Mouse (Mus musculus) heart, postnatal 4 days (tissue): Measurements from ENCODE around the gene Nsd1. TPM values are rescaled to one million over a fixed set of nuclear protein-coding genes. Genes with fewer than 3 reads are reported as not detected.

ENCODE experiments used
- DNase-seq: peaks from one replicate; pipeline ENCODE4 v3.0.0; 2021
- total RNA-seq, 2 experiments: library from RNA; stranded (reverse); gene quantifications; 2 replicates each; pipeline ENCODE4 v1.2.3; 2021

Nsd1 gene
- total RNA-seq, 2 experiments from 2014 or later: 107 to 108 TPM

DNA sequence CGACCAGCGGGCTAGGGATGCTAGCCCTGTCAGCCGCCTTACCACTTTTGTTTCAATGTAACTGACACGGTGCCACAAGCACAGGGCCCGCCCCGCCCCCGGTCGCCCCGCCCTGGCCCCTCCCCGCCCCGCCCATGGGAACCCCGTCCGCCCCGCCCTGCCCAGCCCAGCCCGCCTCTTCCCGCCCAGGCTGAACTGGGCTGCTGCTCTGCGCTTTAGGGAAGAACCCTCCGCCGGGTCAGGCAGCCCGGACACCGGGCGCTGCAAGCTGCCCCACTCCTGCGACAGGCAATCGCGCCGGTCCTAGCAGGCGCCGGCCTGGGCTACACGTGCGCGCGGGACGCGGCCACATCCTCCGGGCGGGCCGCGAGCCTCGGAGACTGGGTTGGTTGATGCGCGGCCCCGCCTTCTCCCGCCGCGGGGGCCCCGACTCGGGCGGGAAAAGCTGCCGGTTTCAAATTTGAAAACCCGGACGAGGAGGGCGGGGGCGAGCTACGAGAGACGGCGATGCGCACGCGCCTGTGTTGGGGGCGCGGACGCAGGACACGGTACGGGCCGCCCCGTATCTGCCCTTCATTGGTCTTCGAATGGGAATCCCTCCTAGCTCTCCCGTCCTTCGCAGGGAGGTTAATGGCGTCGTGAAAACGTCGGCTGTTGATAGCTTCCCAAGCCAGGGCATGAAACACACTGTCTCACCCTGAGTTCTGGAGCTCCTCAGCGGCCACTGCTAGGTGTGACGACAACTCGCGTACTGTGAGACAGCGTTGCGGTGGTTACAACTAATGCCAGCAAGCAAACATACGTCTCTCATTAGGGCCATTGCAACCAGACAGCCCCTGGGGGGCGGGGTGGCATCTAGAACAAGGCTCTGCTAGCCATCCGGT is 120.3 kb downstream of the Nsd1 start, which contains the start of gene Mxd3:
Mxd3 (minus strand) TSS at position 141 of the 884 bp plus-strand sequence.
- peak; percentile 88 for DNase-seq

DNA sequence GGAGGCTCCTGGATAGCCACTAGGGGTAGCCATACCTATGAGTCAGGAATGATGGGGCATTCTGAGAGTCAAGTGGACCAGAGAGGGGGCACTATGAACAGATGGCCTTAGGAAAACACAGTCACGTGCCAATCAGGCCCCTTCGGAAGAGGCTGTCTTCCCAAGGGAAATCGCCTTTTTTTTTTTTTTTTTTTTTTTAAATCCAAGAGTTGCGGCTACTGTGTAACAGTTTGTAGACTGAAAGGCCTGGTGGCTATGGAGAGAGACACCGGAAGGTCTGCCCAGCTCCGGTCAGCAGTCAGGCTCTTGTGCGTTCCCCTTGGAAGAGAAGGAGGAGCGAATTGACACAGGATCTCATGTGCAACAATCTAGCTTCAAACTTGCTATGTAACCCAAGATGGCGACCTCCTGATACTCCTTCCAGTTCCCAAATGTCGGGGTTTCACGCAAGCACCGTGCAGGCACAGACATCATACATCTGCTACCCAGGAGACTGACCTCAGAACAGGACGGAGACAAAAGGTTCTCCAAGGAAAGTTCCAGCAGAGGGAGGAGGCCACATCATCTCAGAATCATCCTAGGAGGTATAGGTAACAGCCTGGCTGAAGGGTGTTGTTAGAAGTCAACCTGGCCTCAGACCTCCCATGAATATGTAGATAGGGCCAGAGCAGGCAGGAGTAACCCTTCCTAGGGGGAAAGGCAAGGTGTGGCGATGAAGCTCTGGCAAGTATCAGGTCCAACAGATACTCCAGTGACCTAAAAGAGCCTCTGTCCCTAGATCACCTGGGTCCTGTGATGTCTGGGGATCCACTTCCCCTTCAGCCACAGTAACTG is 121.2 kb downstream of the Nsd1 start:
- no peak for DNase-seq

GRCm38 (mm10) chr13:55332331-55332730 is 122.7 kb downstream of the Nsd1 start:
- DNase-seq: no peak

DNA sequence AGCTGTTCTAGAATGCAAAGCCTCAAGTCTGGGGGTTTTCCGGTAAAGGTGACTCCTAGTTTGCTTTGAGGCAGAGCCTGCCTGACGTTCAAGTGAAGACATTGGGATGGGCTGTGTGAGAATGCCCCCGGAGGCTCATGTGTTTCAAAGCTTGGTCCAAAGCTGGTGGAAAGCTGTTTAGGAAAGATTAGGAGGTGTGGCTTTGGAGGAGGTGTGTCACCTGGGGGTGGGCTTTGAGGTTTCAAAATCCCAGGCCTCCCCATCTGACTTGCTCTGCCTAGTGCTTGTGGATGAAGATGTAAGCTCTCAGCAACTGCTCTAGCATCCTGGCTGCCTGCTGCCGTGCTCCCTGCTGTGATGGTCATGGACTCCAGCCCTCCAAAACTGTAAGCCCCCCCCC is 126.1 kb downstream of the Nsd1 start:
- no peak for DNase-seq

GRCm38 (mm10) chr13:55337341-55337975 is 127.9 kb downstream of the Nsd1 start:
- no peak for DNase-seq

- DNase-seq: no peak
Observed at GRCm38 (mm10) chr13:55338131-55339054, 128.8 kb downstream of the Nsd1 start.

DNA sequence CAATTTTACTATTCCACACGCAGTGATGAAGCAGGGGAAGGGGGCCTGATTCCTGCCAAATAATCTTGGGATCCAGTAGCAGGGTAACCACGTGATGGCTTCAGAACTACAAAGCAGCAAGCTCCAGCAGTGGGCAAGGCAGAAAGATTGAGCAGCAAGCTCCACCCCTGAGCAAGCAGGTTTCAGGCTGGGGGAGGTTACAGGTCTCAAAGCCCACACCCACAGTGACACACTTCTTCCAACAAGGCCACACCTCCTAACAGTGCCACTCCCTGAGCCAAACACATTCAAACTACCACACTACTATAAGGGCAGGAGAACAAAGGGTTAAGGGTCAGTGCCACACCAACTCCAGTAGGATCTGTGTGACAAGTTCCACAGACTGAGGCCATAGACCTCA is 129.7 kb downstream of the Nsd1 start:
- no peak for DNase-seq

DNA sequence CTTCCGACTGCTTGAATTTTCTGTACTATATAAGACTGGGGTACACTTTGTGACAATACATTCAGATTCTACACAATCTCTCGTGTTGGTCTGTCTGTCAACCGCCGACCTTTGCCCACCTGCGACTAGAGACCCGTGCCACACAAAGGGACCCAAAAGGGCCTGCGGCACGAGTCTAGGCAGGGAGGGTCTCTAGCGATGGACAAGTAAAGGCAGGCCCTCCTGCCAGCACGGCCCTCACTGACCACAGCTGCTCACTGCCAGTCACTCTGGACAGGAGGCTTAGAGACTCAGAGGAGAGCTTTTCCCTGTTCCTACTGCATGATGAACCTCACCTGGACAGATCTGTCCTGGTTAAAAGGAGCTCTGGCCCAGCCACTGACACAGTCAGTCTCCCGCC is 132.9 kb downstream of the Nsd1 start:
- DNase-seq: no peak

DNA sequence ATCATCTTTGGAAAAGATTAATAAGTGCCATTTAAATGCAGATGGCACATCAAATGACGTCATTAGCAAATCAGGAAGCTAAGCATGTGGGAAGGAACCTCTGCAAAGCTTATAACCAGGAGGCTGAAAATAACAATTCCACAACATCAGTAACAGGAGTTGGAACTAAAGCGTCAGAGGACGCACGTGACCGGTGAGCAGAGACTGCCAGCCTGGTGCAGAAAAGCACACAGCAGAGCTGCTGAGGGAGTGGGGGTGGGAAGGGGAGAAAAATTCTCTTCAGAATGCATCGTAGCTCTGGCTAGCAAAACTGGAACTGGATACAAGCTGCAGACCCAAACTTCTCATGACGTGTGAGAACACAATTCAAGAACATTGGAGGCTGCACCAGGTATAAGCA is 134.7 kb downstream of the Nsd1 start:
- no peak for DNase-seq

DNA sequence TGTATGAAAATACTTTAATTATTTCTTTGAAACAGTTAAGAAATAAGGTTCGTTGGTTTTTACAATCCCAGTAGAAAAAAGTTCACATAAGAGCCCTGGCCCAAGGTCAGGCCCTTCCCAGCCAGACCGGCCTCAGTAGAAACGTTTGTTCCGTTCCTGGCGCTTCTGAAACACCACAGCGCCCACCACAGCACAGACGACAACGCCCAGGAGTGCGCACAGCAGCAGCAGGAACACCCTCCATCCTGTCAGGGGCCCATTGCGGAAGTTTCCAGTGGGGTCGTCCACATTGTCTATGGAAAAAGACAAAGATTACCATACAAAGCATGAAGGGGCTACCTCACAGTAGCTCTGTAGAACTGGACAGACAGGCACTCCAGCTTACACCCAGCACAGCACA is 137.2 kb downstream of the Nsd1 start:
- DNase-seq: no peak

- DNase-seq: no peak
Observed at GRCm38 (mm10) chr13:55361145-55361544, 151.6 kb downstream of the Nsd1 start.

- no peak for DNase-seq
Observed at GRCm38 (mm10) chr13:55361974-55362452, 152.4 kb downstream of the Nsd1 start.

GRCm38 (mm10) chr13:55362453-55363060 is 153.0 kb downstream of the Nsd1 start, which contains the start of gene Lman2:
TSS of gene Lman2 (minus strand) at chr13:55362783.
- DNase-seq: peak; percentile 96

Other genes with a start within 250 kb of the Nsd1 start
- under 1 TPM; 0.74 to 0.98 TPM for gene Hk3, start 188.4 kb upstream of the Nsd1 start, total RNA-seq
- 10 to 100 TPM; 28.9 to 30.9 TPM for gene Uimc1, start 109.5 kb upstream of the Nsd1 start, total RNA-seq
- 10 to 100 TPM; 17.7 to 20.1 TPM for gene Zfp346, start 104.5 kb upstream of the Nsd1 start, total RNA-seq
- not detected for gene Gm17617, start 76.2 kb upstream of the Nsd1 start, total RNA-seq
- 1 to 10 TPM in 1 of 2 experiments, under 1 TPM in 1; 0.61 to 1.3 TPM for gene Fgfr4, start 57.1 kb upstream of the Nsd1 start, total RNA-seq
- gene Prelid1, start 110.7 kb downstream of the Nsd1 start, total RNA-seq: 100 to 1,000 TPM; 157 to 172 TPM
- 10 to 100 TPM; 39.5 to 39.9 TPM for gene Rab24, start 112.2 kb downstream of the Nsd1 start, total RNA-seq
- 10 to 100 TPM; 18.3 to 20.6 TPM for gene Mxd3, start 120.0 kb downstream of the Nsd1 start, total RNA-seq
- 10 to 100 TPM; 54.1 to 59.3 TPM for gene Lman2, start 153.0 kb downstream of the Nsd1 start, total RNA-seq
- under 1 TPM in 1 of 2 experiments, not detected in 1; 0.70 TPM for gene Rgs14, start 159.9 kb downstream of the Nsd1 start, total RNA-seq
- gene Slc34a1, start 188.4 kb downstream of the Nsd1 start, total RNA-seq: not detected
- not detected for gene Pfn3, start 205.4 kb downstream of the Nsd1 start, total RNA-seq
- gene F12, start 217.0 kb downstream of the Nsd1 start, total RNA-seq: not detected
- gene Grk6, start 235.3 kb downstream of the Nsd1 start, total RNA-seq: 10 to 100 TPM; 29.9 to 31.1 TPM